Mouse (Mus musculus): ENCODE results near the gene Oprd1. TPM values are rescaled to one million over a fixed set of nuclear protein-coding genes. Genes with fewer than 3 reads are reported as not detected.

Gene Oprd1
- polyA plus RNA-seq, 1 experiment, result 0.19 TPM

- H3K4me1 ChIP-seq (ENCODE audit: control insufficient read depth, insufficient read depth, low read length), result peaks cover 78% of the 10 kb centered on the region
- TF ChIP-seq POLR2A (IDR thresholded peaks at IDR 0.05; ENCODE audit: low read depth, low read length) (no peak), CTCF (conservative IDR thresholded peaks at IDR 0.05; ENCODE audit: insufficient read depth, insufficient read length, low read depth, low read length) (no peak)
- 59% methylated on average over 14 of the region's 14 CpGs for WGBS
- no peak overlapping the region for H3K4me3 ChIP-seq (ENCODE audit: insufficient read depth, low read depth, low read length)
- H3K27me3 ChIP-seq (replicated peaks; ENCODE audit: control insufficient read depth, insufficient read depth, low read length), result no peaks in the 10 kb centered on the region
- H3K36me3 ChIP-seq (ENCODE audit: control insufficient read depth, insufficient read depth, low read length), result no peaks in the 10 kb centered on the region; the same call in 1 of the 2 replicates
- peak; percentile 18 for DNase-seq
- H3K27ac ChIP-seq (ENCODE audit: insufficient read depth, low read depth, low read length), result peak overlapping the region; percentile 91
Observed at GRCm38 (mm10) chr4:132067112-132067937, 77.0 kb downstream of the Oprd1 start.

- TF ChIP-seq POLR2A (IDR thresholded peaks at IDR 0.05; ENCODE audit: low read depth, low read length) (no peak), CTCF (conservative IDR thresholded peaks at IDR 0.05; ENCODE audit: insufficient read depth, insufficient read length, low read depth, low read length) (no peak)
- Histone ChIP-seq H3K27ac (ENCODE audit: insufficient read depth, low read depth, low read length) (peak overlapping the region; percentile 91), H3K36me3 (ENCODE audit: control insufficient read depth, insufficient read depth, low read length) (no peaks in the 10 kb centered on the region; the same call in 1 of the 2 replicates), H3K4me1 (ENCODE audit: control insufficient read depth, insufficient read depth, low read length) (peaks cover 72% of the 10 kb centered on the region), H3K27me3 (replicated peaks; ENCODE audit: control insufficient read depth, insufficient read depth, low read length) (no peaks in the 10 kb centered on the region), H3K4me3 (ENCODE audit: insufficient read depth, low read depth, low read length) (no peak overlapping the region)
- peak; percentile 96 for DNase-seq
- WGBS, result 12% methylated on average over 10 of the region's 10 CpGs
Observed at GRCm38 (mm10) chr4:132066101-132066773, 78.0 kb downstream of the Oprd1 start.

GRCm38 (mm10) chr4:132065578-132065977 is 78.7 kb downstream of the Oprd1 start:
- peak overlapping the region; percentile 91 for H3K27ac ChIP-seq (ENCODE audit: insufficient read depth, low read depth, low read length)
- H3K27me3 ChIP-seq (replicated peaks; ENCODE audit: control insufficient read depth, insufficient read depth, low read length), result no peaks in the 10 kb centered on the region
- no peak overlapping the region for H3K4me3 ChIP-seq (ENCODE audit: insufficient read depth, low read depth, low read length)
- no peak for TF ChIP-seq CTCF (conservative IDR thresholded peaks at IDR 0.05; ENCODE audit: insufficient read depth, insufficient read length, low read depth, low read length)
- no peak for TF ChIP-seq POLR2A (IDR thresholded peaks at IDR 0.05; ENCODE audit: low read depth, low read length)
- no peaks in the 10 kb centered on the region; the same call in 1 of the 2 replicates for H3K36me3 ChIP-seq (ENCODE audit: control insufficient read depth, insufficient read depth, low read length)
- DNase-seq, result no peak
- WGBS, result 27% methylated on average over 3 of the region's 3 CpGs
- peaks cover 67% of the 10 kb centered on the region for H3K4me1 ChIP-seq (ENCODE audit: control insufficient read depth, insufficient read depth, low read length)

DNA sequence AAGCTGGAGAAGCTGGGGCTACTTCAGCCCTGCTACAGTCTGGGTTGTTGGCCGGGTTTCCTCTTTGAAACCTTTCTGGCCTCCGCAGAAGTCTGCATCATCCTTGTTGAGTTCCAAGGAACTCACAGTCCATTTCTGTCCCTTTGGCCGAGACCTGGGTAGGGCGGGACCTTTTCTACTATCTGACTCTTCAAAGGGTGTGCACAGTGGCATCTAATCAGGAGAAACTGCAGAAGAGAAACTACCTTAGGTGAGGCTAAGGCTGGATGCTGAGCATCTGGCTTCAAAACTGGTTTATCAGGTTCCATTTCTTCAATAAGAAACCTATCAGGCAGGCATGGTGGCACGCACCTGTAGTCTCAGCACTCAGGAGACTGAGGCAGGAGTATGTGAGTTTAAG is 79.7 kb downstream of the Oprd1 start:
- Histone ChIP-seq H3K4me1 (ENCODE audit: control insufficient read depth, insufficient read depth, low read length) (peaks cover 59% of the 10 kb centered on the region), H3K36me3 (ENCODE audit: control insufficient read depth, insufficient read depth, low read length) (no peaks in the 10 kb centered on the region), H3K4me3 (ENCODE audit: insufficient read depth, low read depth, low read length) (no peak overlapping the region), H3K27me3 (replicated peaks; ENCODE audit: control insufficient read depth, insufficient read depth, low read length) (no peaks in the 10 kb centered on the region), H3K27ac (ENCODE audit: insufficient read depth, low read depth, low read length) (peak overlapping the region; percentile 70)
- peak; percentile 72 for DNase-seq
- WGBS, result 58% methylated on average over 5 of the region's 5 CpGs
- TF ChIP-seq POLR2A (IDR thresholded peaks at IDR 0.05; ENCODE audit: low read depth, low read length) (no peak), CTCF (conservative IDR thresholded peaks at IDR 0.05; ENCODE audit: insufficient read depth, insufficient read length, low read depth, low read length) (no peak)

DNA sequence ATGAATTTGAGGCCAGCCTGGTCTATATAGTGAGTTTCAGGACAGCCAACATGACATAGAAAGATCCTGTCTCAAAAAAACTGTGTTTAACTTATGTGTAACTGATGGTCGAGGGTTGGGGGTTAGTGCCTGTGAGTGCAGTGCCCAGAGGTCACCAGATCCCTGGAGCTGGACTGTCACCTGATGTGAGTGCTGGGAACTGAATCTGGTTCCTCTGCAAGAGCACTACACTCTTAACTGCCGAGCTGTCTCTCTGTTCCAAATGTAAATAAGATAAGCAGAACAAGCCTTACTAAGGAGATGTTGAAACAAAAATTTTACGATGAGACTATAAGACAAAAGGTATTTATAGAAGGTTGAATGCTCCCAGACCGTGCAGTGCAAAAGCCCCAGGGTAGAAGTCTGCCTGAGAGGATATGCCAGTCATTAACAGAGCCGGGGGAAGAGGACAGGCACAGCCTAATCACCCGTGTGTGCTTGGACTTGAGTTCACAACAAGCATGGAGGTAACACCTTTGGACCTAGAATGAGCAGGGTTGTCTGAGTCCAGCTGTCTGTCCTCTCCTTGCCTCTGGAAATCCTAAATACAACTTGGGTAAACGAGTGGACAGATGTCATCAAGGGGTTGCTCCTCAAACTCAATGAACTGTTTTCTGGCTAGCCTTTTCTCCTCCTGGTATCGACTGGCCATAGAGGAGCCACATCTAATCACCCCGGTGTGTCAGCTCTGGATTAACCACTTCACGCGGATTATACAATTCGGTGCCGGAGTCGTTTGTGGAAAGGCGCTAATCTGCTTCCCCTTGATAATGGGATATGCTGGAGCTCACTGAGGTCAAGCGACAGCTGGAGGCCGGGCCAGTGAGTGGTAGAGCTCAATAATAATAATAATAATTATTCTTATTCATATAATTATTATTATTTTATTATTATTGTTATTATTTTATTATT is 81.1 kb downstream of the Oprd1 start:
- Histone ChIP-seq H3K27me3 (replicated peaks; ENCODE audit: control insufficient read depth, insufficient read depth, low read length) (no peaks in the 10 kb centered on the region), H3K4me3 (ENCODE audit: insufficient read depth, low read depth, low read length) (no peak overlapping the region), H3K4me1 (ENCODE audit: control insufficient read depth, insufficient read depth, low read length) (peaks cover 60% of the 10 kb centered on the region), H3K27ac (ENCODE audit: insufficient read depth, low read depth, low read length) (peak overlapping the region; percentile 73), H3K36me3 (ENCODE audit: control insufficient read depth, insufficient read depth, low read length) (no peaks in the 10 kb centered on the region)
- WGBS, result 56% methylated on average over 17 of the region's 17 CpGs
- TF ChIP-seq CTCF (conservative IDR thresholded peaks at IDR 0.05; ENCODE audit: insufficient read depth, insufficient read length, low read depth, low read length) (no peak), POLR2A (IDR thresholded peaks at IDR 0.05; ENCODE audit: low read depth, low read length) (no peak)
- DNase-seq, result peak; percentile 88

DNA sequence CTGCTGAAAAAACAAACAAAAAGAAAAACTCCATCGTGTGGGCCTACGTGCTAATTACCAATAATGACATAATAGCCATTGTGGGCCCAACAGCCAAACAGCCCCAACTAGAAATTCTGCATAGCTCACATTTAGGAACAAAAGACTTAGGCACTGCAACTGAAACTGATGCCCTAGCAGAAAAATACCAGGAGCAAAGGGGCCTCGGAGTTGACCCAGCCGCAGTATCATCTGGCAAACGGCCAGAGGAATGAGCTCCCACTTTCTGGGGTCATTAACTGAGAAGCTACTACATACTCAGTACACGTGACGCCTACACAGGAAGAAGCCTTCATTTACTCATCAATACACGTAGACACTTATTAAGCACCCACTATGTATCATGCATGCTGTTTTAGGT is 82.0 kb downstream of the Oprd1 start:
- H3K36me3 ChIP-seq (ENCODE audit: control insufficient read depth, insufficient read depth, low read length), result no peaks in the 10 kb centered on the region
- peaks cover 54% of the 10 kb centered on the region for H3K4me1 ChIP-seq (ENCODE audit: control insufficient read depth, insufficient read depth, low read length)
- peak; percentile 61 for DNase-seq
- TF ChIP-seq CTCF (conservative IDR thresholded peaks at IDR 0.05; ENCODE audit: insufficient read depth, insufficient read length, low read depth, low read length) (no peak), POLR2A (IDR thresholded peaks at IDR 0.05; ENCODE audit: low read depth, low read length) (no peak)
- WGBS, result 34% methylated on average over 8 of the region's 8 CpGs
- no peak overlapping the region for H3K4me3 ChIP-seq (ENCODE audit: insufficient read depth, low read depth, low read length)
- H3K27me3 ChIP-seq (replicated peaks; ENCODE audit: control insufficient read depth, insufficient read depth, low read length), result no peaks in the 10 kb centered on the region
- peak overlapping the region; percentile 73 for H3K27ac ChIP-seq (ENCODE audit: insufficient read depth, low read depth, low read length)

Other genes with a start within 250 kb of the Oprd1 start
- gene Tmem200b, start 222.7 kb downstream of the Oprd1 start, polyA plus RNA-seq (2012; rRNA removed), result 11.3 and 17.0 TPM in 2 replicates
- 0.09 and 0.27 TPM in 2 replicates for gene Gm10300, start 69.8 kb downstream of the Oprd1 start, polyA plus RNA-seq (2012; rRNA removed)
- gene Epb41, start 69.2 kb downstream of the Oprd1 start, polyA plus RNA-seq (2012; rRNA removed), result 69.8 and 73.8 TPM in 2 replicates
- gene Ythdf2, start 67.8 kb upstream of the Oprd1 start, polyA plus RNA-seq (2012; rRNA removed), result 14.5 and 15.3 TPM in 2 replicates
- 10.7 and 12.8 TPM in 2 replicates for gene Gmeb1, start 117.1 kb upstream of the Oprd1 start, polyA plus RNA-seq (2012; rRNA removed)
- gene Taf12, start 129.9 kb upstream of the Oprd1 start, polyA plus RNA-seq (2012; rRNA removed), result 12.2 and 15.0 TPM in 2 replicates
- gene Rab42, start 158.9 kb upstream of the Oprd1 start, polyA plus RNA-seq (2012; rRNA removed), result 7.2 and 8.9 TPM in 2 replicates
- gene Trnau1ap, start 185.1 kb upstream of the Oprd1 start, polyA plus RNA-seq (2012; rRNA removed), result 24.4 and 30.2 TPM in 2 replicates
- gene Rcc1, start 209.1 kb upstream of the Oprd1 start, polyA plus RNA-seq (2012; rRNA removed), result 9.4 and 10.1 TPM in 2 replicates

Data from kidney, adult 2 months (tissue).